Mouse (Mus musculus): ENCODE data around the gene Pou2f3.
"Not testable (repeated sequence)": the region's sequence is repeated elsewhere in the genome, so short reads cannot be mapped to it uniquely, and the experiment has no call there.

The Pou2f3 gene

GRCm38 (mm10) chr9:43178172-43178571 lies 32.0 kb downstream of the Pou2f3 start:
- in situ Hi-C loops (cut with MseI, MboI) = no loop called here

GRCm38 (mm10) chr9:43167081-43167480 lies 43.1 kb downstream of the Pou2f3 start:
- in situ Hi-C loops (cut with MseI, MboI) = no loop called here

DNA sequence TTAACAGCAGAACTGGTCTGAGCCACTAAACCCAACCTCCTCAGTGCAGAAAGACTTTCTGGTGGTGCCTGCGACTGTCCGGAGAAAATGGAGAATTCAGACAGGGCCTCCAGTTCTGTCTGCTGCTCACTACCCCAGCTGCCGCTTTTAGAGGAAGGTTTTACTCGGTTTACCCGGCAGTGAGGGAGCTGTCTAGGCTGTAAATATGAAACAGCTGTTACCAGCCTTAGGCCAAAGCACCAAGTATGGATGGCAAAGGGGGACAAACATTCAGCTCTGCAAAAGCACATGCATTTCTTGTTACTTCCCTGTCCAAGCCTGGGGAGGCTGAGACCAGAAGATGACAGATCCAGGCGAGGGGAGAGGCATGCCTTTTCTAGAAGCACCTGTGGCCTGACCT lies 43.8 kb downstream of the Pou2f3 start:
- in situ Hi-C loops (cut with MseI, MboI) = no loop called here

GRCm38 (mm10) chr9:43155960-43156359 lies 54.2 kb downstream of the Pou2f3 start:
- in situ Hi-C loops (cut with MseI, MboI) = no loop called here

GRCm38 (mm10) chr9:43151779-43152178 lies 58.4 kb downstream of the Pou2f3 start:
- in situ Hi-C loops (cut with MseI, MboI) = no loop called here

GRCm38 (mm10) chr9:43150957-43151356 lies 59.2 kb downstream of the Pou2f3 start:
- in situ Hi-C loops (cut with MseI, MboI) = no loop called here

- in situ Hi-C loops (cut with MseI, MboI) = no loop called here
Measured at GRCm38 (mm10) chr9:43150075-43150474, 60.1 kb downstream of the Pou2f3 start.

DNA sequence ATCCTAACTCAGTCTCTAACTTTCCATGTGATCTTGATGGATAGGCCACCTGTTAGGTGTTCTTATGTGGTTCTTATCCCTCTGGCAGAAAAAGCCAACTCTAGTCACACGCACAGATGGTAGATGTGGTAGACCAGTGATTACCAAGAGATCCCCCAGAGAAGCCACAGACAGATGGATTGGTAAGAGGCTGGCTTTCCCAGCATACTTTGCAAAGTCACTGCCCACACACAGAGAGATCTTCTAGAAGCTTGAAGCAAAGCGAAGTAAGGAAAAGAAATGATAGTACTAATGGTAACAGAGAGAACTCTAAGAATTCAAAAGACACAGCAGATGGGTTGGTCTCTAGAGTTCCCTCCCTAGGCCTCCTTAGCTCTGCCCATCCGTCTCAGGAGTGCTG lies 60.7 kb downstream of the Pou2f3 start:
- in situ Hi-C loops (cut with MseI, MboI) = loop anchor here (10.0 kb wide), 1 partner anchor 135 kb away; no protein-coding TSS in a partner anchor

DNA sequence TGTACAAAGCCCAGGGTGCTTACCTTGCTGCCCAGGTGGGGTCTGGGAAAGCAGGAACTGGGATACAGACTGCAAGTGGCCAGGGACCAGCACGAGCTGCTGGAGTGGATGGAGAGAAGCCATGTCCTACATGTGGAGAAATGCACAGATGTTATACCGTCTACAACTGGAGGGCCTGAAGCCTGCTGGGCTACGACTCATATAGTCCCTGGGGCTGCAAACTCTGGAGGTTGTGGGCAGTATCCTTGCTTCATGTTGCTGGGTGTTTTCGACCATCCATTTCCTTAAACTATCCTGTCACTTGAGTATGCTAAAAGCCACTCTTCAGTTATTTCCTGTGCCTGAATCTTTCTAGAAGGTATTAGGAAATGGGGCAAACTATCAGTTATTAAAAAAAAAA lies 65.0 kb downstream of the Pou2f3 start:
- in situ Hi-C loops (cut with MseI, MboI) = loop anchor here (10.0 kb wide), 1 partner anchor 140 kb away; no protein-coding TSS in a partner anchor

- in situ Hi-C loops (cut with MseI, MboI) = loop anchor here (5.0 to 10.0 kb wide), 2 partner anchors 68 to 140 kb away; partner anchors contain the start of gene Pou2f3 (in 2 of the 2)
Measured at GRCm38 (mm10) chr9:43144206-43144810, 65.9 kb downstream of the Pou2f3 start.

- in situ Hi-C loops (cut with MseI, MboI) = loop anchor here (5.0 to 10.0 kb wide), 2 partner anchors 70 to 143 kb away; partner anchors contain the start of gene Pou2f3 (in 2 of the 2)
Measured at GRCm38 (mm10) chr9:43141839-43142238, 68.3 kb downstream of the Pou2f3 start.

GRCm38 (mm10) chr9:43133525-43133924 lies 76.6 kb downstream of the Pou2f3 start:
- in situ Hi-C loops (cut with MseI, MboI) = no loop called here

DNA sequence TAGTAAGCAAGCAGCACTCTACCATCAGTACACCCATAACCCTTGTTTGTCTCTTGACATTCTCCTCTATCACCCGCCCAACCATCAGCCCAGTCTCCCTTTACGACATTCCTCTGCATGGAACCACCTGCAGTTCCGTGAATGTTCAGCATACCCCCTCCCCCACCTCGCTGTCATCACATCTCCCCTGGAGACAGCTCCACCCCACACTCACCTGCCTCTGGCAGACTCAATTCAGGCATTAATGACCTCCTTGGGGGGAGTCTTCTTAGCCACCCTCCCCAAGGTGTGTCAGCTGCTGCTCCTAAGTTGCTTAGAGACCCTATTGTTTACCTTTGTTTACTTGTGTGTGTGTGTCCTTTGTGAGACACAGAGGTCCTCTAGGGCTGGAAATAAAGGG lies 77.8 kb downstream of the Pou2f3 start:
- in situ Hi-C loops (cut with MseI, MboI) = no loop called here

DNA sequence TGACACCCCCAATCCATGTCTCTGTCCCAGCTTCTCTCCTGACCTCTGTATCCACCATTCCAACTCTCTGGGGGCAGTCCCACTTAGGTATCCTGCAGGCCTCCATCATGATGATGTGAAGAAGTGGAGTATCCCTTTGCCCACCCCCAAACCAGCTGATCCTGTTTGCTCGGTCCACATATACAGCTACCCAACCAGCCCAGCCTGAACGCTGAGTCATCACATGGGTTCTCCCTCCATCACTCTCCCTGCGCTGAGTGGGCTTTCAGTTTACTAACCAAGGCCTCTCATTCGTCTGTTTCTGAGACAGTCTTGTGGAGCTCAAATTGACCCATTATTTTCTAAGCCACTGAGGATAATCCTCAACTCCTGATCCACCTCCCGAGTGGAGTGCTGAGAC lies 78.2 kb downstream of the Pou2f3 start:
- in situ Hi-C loops (cut with MseI, MboI) = no loop called here

DNA sequence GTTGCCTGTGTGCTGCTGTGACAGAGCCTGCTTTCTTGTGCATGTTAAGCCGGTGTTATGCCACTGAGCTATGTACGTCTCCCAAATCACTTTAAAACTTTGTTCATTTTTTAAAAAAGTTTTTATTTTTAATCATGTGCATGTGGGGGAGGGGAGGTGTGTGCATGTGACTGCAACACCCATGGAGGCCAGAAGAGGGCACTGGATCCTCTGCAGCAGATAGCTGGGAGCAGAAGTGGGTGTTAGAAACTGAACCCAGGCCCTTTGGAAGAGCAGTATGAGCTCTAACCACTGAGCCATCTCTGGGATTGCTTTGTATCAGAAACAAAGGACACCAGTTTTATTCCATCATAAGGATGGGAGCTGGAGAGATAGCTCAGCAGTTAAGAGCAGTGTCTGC lies 79.5 kb downstream of the Pou2f3 start:
- in situ Hi-C loops (cut with MseI, MboI) = no loop called here

DNA sequence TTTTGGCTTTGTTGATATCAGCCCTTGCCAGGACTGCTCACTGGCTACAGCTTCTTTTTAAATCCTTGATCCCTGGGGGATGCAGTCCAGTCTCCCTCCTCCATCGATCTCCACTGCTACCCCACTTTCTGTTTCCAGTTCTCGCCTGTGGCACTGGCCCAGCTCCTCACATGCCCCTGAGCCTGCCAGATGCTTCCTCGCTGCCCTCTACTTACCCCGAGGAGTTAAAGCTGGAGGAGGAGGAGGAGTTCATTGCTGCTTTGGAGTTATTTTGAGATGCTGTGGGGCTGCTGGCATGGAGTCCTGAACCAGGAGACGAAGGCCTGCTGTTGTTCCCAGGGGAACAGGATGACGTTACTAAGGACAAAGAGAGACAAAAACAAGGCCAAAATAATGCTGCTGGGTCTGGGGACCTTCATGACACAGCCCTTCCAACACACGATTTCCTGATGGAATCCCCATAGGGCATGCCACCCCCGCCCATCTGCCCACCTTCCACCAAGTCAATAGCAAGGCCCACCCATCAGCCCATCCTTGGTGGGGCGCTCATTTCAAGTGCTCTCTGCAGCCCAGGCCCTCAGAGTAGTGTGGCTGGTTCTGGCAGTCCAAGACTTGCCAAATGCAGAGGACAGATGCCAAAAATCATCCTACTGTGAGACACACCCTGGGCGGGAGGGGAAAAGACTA lies 82.9 kb downstream of the Pou2f3 start:
- in situ Hi-C loops (cut with MseI, MboI) = no loop called here

DNA sequence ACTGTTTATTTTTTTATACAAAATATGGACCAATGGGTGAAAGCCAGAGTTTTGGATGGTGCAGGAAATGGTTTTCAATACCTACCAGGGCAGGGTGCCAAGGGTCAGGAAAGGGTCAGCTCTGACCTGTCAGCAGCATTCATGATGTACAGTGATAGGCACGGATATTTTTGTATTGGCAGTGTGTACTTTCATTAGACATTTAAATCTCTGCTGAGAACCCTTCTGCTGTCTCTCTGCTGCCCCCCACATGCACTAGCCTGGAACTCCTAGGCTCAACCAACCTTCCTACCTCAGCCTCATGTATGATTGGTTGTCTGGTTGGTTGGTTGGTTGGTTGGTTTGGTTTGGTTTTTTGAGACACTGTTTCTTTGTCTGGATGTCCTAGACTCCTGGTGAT lies 87.8 kb downstream of the Pou2f3 start:
- in situ Hi-C loops (cut with MseI, MboI) = no loop called here

DNA sequence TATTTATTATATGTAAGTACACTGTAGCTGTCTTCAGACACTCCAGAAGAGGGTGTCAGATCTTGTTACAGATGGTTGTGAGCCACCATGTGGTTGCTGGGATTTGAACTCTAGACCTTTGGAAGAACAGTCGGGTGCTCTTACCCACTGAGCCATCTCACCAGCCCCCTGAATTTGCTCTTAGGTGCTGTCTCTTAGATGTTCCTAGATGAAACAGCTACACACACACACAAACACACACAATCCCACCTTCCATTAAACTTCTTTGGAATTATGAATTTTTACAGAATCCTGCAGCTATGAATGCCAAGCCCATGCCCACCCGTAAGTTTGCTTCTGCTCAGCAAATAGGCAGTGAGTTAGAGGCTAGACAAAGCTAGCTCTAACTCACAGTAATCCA lies 88.2 kb downstream of the Pou2f3 start:
- in situ Hi-C loops (cut with MseI, MboI) = not testable (repeated sequence)

- in situ Hi-C loops (cut with MseI, MboI) = loop anchor here in 1 of 2 experiments (10.0 kb wide), 1 partner anchor 112 kb away; no protein-coding TSS in a partner anchor
Measured at GRCm38 (mm10) chr9:43116997-43117336, 93.2 kb downstream of the Pou2f3 start.

DNA sequence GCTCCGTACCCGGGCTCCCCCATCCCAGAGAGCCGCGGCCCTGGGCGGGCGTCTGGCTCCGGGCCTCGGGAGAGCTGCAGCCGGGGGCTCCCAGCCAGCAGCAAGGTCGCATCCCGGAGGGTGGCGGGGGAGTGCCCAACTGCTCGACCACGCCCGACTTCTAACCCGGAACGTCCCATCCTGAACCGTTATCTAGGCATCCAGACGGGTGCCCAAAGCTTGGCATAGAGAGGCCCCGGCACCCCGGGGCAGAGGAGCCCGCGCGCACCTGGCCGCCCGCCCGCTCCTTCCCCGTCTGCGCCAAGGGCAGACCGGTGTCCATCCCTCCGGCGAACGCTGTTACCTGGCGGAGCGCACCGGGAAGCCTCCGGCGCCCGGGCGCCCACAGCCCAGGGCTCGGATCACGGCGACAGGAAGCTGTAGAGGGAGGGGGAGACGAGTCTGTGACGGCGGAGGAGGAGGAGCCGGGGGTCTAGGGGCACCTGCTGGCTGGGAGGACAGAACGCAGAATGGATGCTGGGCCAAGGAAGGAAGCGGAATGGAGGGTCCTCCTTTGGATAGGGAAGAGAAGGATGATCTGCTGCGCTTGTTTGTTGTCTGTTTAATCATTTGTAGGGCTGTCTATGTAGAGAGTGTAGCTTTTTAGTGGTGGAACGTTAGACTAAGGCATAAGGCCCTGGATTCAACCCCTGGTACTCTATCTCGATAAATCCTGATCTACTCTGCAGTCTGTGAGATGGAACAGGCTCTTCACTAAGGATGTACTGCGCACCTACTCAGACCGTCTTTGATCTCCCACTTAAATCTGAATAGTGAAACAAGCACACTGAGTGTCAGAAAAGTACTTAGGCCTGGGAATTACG lies 93.8 kb downstream of the Pou2f3 start, which contains the start of gene Tmem136:
Tmem136 (minus strand) TSS at position 437 of the 863 bp plus-strand sequence.
- in situ Hi-C loops (cut with MseI, MboI) = loop anchor here in 1 of 2 experiments (10.0 kb wide), 1 partner anchor 112 kb away; no protein-coding TSS in a partner anchor

GRCm38 (mm10) chr9:43115431-43116133 lies 94.6 kb downstream of the Pou2f3 start:
- in situ Hi-C loops (cut with MseI, MboI) = loop anchor here in 1 of 2 experiments (10.0 kb wide), 1 partner anchor 111 kb away; no protein-coding TSS in a partner anchor
